Mouse (Mus musculus): ENCODE measurements around the gene Nabp1. TPM values are rescaled to one million over a fixed set of nuclear protein-coding genes. Genes with fewer than 3 reads are reported as not detected.
"Not testable (repeated sequence)": the region's sequence is repeated elsewhere in the genome, so short reads cannot be mapped to it uniquely, and the experiment has no call there.

Gene Nabp1
- polyA plus RNA-seq, 3 experiments from 2014 or later, result 32.7 to 58.5 (median 36.0) TPM

GRCm38 (mm10) chr1:51480386-51480785 lies 2.2 kb upstream of the Nabp1 start:
- no peak for ATAC-seq

GRCm38 (mm10) chr1:51479691-51480090 lies 1.5 kb upstream of the Nabp1 start:
- no peak for ATAC-seq

- no peak for ATAC-seq
Measured at GRCm38 (mm10) chr1:51479027-51479329, 753 bp upstream of the Nabp1 start.

- peak; percentile 16 for ATAC-seq
Measured at GRCm38 (mm10) chr1:51477656-51478081, 556 bp downstream of the Nabp1 start.

- ATAC-seq, result peak; percentile 43
Measured at GRCm38 (mm10) chr1:51476405-51476804, 1.8 kb downstream of the Nabp1 start.

GRCm38 (mm10) chr1:51468077-51468476 lies 10.1 kb downstream of the Nabp1 start:
- ATAC-seq, result no peak

GRCm38 (mm10) chr1:51467181-51467580 lies 11.0 kb downstream of the Nabp1 start:
- no peak for ATAC-seq

- ATAC-seq, result peak; percentile 52
Measured at GRCm38 (mm10) chr1:51466385-51466784, 11.8 kb downstream of the Nabp1 start.

GRCm38 (mm10) chr1:51465285-51465684 lies 12.9 kb downstream of the Nabp1 start:
- ATAC-seq, result no peak

- no peak for ATAC-seq
Measured at GRCm38 (mm10) chr1:51463038-51463437, 15.2 kb downstream of the Nabp1 start.

- peak; percentile 80 for ATAC-seq
Measured at GRCm38 (mm10) chr1:51458731-51459450, 19.3 kb downstream of the Nabp1 start.

- ATAC-seq, result no peak
Measured at GRCm38 (mm10) chr1:51458089-51458488, 20.1 kb downstream of the Nabp1 start.

- no peak for ATAC-seq
Measured at GRCm38 (mm10) chr1:51457249-51457648, 21.0 kb downstream of the Nabp1 start.

GRCm38 (mm10) chr1:51448789-51449188 lies 29.4 kb downstream of the Nabp1 start:
- ATAC-seq, result peak; percentile 67

- no peak for ATAC-seq
Measured at GRCm38 (mm10) chr1:51445854-51446460, 32.3 kb downstream of the Nabp1 start.

- no peak for ATAC-seq
Measured at GRCm38 (mm10) chr1:51445161-51445853, 32.9 kb downstream of the Nabp1 start.

- no peak for ATAC-seq
Measured at GRCm38 (mm10) chr1:51429775-51430174, 48.5 kb downstream of the Nabp1 start.

GRCm38 (mm10) chr1:51426298-51426697 lies 51.9 kb downstream of the Nabp1 start:
- ATAC-seq, result no peak

GRCm38 (mm10) chr1:51421029-51421428 lies 57.2 kb downstream of the Nabp1 start:
- ATAC-seq, result not testable (repeated sequence)

GRCm38 (mm10) chr1:51418753-51419152 lies 59.5 kb downstream of the Nabp1 start:
- no peak for ATAC-seq

Measured in inflammation-experienced regulatory T-cells, adult 6 months (primary cell).